Mouse (Mus musculus): ENCODE measurements around the gene Vwa5b1. TPM values are rescaled to one million over a fixed set of nuclear protein-coding genes. Genes with fewer than 3 reads are reported as not detected.

Gene Vwa5b1
- total and polyA plus RNA-seq, 3 experiments = not detected

DNA sequence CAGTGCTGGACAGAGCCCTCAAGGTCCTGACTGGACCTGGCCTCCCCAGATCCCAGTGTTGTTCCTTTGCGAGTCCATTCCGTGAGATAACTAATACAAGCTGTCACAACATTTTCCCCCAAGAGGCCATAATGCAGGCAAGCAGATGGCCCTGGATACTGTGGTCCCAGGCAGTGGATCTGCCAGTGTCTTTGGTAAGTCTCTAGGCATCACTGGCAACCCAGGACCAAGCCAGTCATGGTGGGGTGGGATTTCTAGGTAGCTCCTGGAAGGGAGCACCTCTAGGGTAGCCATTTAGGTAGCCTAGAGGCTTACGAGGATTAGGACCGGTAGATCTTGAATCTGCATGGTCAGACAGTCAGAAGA is 445 bp upstream of the Vwa5b1 start:
- Histone ChIP-seq H3K9me3 (replicated peaks; ENCODE audit: insufficient read depth, low read length) (no peaks in the 10 kb centered on the region), H3K79me2 (ENCODE audit: control insufficient read depth, insufficient read depth, low read length, poor library complexity) (no peaks in the 10 kb centered on the region), H3K9ac (ENCODE audit: control insufficient read depth, low read depth, low read length, poor library complexity, severe bottlenecking) (no peak overlapping the region), H3K4me1 (ENCODE audit: control insufficient read depth in 1 of 2, insufficient read depth in 2 of 2, low read length in 2 of 2) (no peaks in the 10 kb centered on the region), H3K27ac (ENCODE audit: control insufficient read depth, low read depth, low read length) (no peak overlapping the region), H3K36me3 (ENCODE audit: control insufficient read depth in 1 of 2, insufficient read depth in 2 of 2, low read length in 2 of 2) (no peaks in the 10 kb centered on the region), H3K27me3 (ENCODE audit: control insufficient read depth in 1 of 2, insufficient read depth in 2 of 2, low read length in 2 of 2) (no peaks in the 10 kb centered on the region), H3K4me3 (ENCODE audit: control insufficient read depth in 1 of 2, insufficient read depth in 1 of 2, low read depth in 2 of 2, low read length in 2 of 2) (no peak overlapping the region)
- no peak for DNase-seq (ENCODE audit: low read depth, low spot score)
- TF ChIP-seq HCFC1 (IDR thresholded peaks at IDR 0.05; ENCODE audit: low read depth, low read length) (no peak), MEF2A (IDR thresholded peaks at IDR 0.05; ENCODE audit: extremely low read depth, insufficient replicate concordance, low read depth, low read length, poor library complexity, severe bottlenecking) (no peak), MXI1 (IDR thresholded peaks at IDR 0.05; ENCODE audit: low read depth, low read length) (no peak), EP300 (IDR thresholded peaks at IDR 0.05; ENCODE audit: low read depth in 1 of 2, low read length in 2 of 2) (no peak), ZMIZ1 (IDR thresholded peaks at IDR 0.05; ENCODE audit: low read depth, low read length) (no peak), ZKSCAN1 (IDR thresholded peaks at IDR 0.05; ENCODE audit: low read depth, low read length) (no peak), RCOR1 (IDR thresholded peaks at IDR 0.05; ENCODE audit: low read depth, low read length) (no peak)

GRCm38 (mm10) chr4:138628256-138628655 is 7.4 kb downstream of the Vwa5b1 start:
- Histone ChIP-seq H3K27me3 (ENCODE audit: control insufficient read depth in 1 of 2, insufficient read depth in 2 of 2, low read length in 2 of 2) (no peaks in the 10 kb centered on the region), H3K36me3 (ENCODE audit: control insufficient read depth in 1 of 2, insufficient read depth in 2 of 2, low read length in 2 of 2) (no peaks in the 10 kb centered on the region), H3K9me3 (replicated peaks; ENCODE audit: insufficient read depth, low read length) (no peaks in the 10 kb centered on the region), H3K27ac (ENCODE audit: control insufficient read depth, low read depth, low read length) (no peak overlapping the region), H3K79me2 (ENCODE audit: control insufficient read depth, insufficient read depth, low read length, poor library complexity) (no peaks in the 10 kb centered on the region), H3K4me3 (ENCODE audit: control insufficient read depth in 1 of 2, insufficient read depth in 1 of 2, low read depth in 2 of 2, low read length in 2 of 2) (no peak overlapping the region), H3K9ac (ENCODE audit: control insufficient read depth, low read depth, low read length, poor library complexity, severe bottlenecking) (no peak overlapping the region), H3K4me1 (ENCODE audit: control insufficient read depth in 1 of 2, insufficient read depth in 2 of 2, low read length in 2 of 2) (no peaks in the 10 kb centered on the region)
- DNase-seq (ENCODE audit: low read depth, low spot score) = no peak
- TF ChIP-seq RAD21 (IDR thresholded peaks at IDR 0.05; ENCODE audit: low read depth, low read length) = no peak
- TF ChIP-seq MYB (IDR thresholded peaks at IDR 0.05; ENCODE audit: low read depth, low read length) = no peak
- no peak for TF ChIP-seq POLR2A (IDR thresholded peaks at IDR 0.05; ENCODE audit: control insufficient read depth in 1 of 2, insufficient read depth in 1 of 2, low read depth in 1 of 2, low read length in 2 of 2, poor library complexity in 1 of 2)
- no peak for TF ChIP-seq BHLHE40 (IDR thresholded peaks at IDR 0.05; ENCODE audit: borderline replicate concordance, low read depth, low read length)
- no peak for TF ChIP-seq MEF2A (IDR thresholded peaks at IDR 0.05; ENCODE audit: extremely low read depth, insufficient replicate concordance, low read depth, low read length, poor library complexity, severe bottlenecking)
- no peak for TF ChIP-seq SIN3A (IDR thresholded peaks at IDR 0.05; ENCODE audit: low read length)
- TF ChIP-seq MAFK (IDR thresholded peaks at IDR 0.05; ENCODE audit: borderline replicate concordance, low read depth, low read length) = no peak
- no peak for TF ChIP-seq TAL1 (IDR thresholded peaks at IDR 0.05; ENCODE audit: low read length)
- no peak for TF ChIP-seq TCF12 (IDR thresholded peaks at IDR 0.05; ENCODE audit: low read depth, low read length)
- TF ChIP-seq ETS1 (IDR thresholded peaks at IDR 0.05; ENCODE audit: low read depth, low read length) = no peak
- TF ChIP-seq USF1 (IDR thresholded peaks at IDR 0.05; ENCODE audit: low read depth, low read length) = no peak
- TF ChIP-seq ELF1 (IDR thresholded peaks at IDR 0.05; ENCODE audit: low read depth, low read length) = no peak
- TF ChIP-seq GABPA (IDR thresholded peaks at IDR 0.05; ENCODE audit: low read depth, low read length) = no peak
- TF ChIP-seq HCFC1 (IDR thresholded peaks at IDR 0.05; ENCODE audit: low read depth, low read length) = no peak

All from MEL (cell line).